Mouse (Mus musculus) intestine, embryonic 14.5 days (tissue): ENCODE results near the gene Stk10. TPM values are rescaled to one million over a fixed set of nuclear protein-coding genes. Genes with fewer than 3 reads are reported as not detected.

Experiments
- ATAC-seq: fragments of 200-750 bp; cut with Nextera tagmentation; replicated peaks from 2 replicates; pipeline ENCODE4 v1.8.0; 2017; ENCODE audit warnings: low read depth, moderate number of reproducible peaks, moderate TSS enrichment, moderate library complexity; ENCODE audit not compliant: low FRiP score, low TSS enrichment
- DNase-seq: peaks from one replicate; pipeline ENCODE4 v3.0.0-alpha.2; 2018; ENCODE audit warnings: low spot score
- H3K27ac ChIP-seq: fragments of 300-500 bp; sonication (generic); 2 replicates; pipeline ENCODE4 v1.5.1; 2014; ENCODE audit warnings: low read depth, mild to moderate bottlenecking, control low read depth
- H3K27me3 ChIP-seq: fragments of 300-500 bp; sonication (generic); replicated peaks from 2 replicates; pipeline ENCODE4 v1.6.1; 2014; ENCODE audit warnings: low read length, control low read depth; ENCODE audit not compliant: control insufficient read depth, insufficient read depth
- H3K36me3 ChIP-seq: fragments of 300-500 bp; sonication (generic); 2 replicates; pipeline ENCODE4 v1.6.1; 2014; ENCODE audit warnings: low read length, control low read depth; ENCODE audit not compliant: control insufficient read depth, insufficient read depth
- H3K4me1 ChIP-seq: fragments of 300-500 bp; sonication (generic); replicated peaks from 2 replicates; pipeline ENCODE4 v1.6.1; 2014; ENCODE audit warnings: low read length, control low read depth, mixed read lengths; ENCODE audit not compliant: control insufficient read depth, insufficient read depth
- H3K4me2 ChIP-seq: fragments of 300-500 bp; sonication (generic); 2 replicates; pipeline ENCODE4 v1.6.1; 2014; ENCODE audit warnings: low read length
- H3K4me3 ChIP-seq: fragments of 300-500 bp; sonication (generic); 2 replicates; pipeline ENCODE4 v1.5.1; 2014; ENCODE audit warnings: low read depth, low read length, control low read depth, mixed read lengths
- H3K9ac ChIP-seq: fragments of 300-500 bp; sonication (generic); 2 replicates; pipeline ENCODE4 v1.6.1; 2014; ENCODE audit warnings: mild to moderate bottlenecking, low read length
- H3K9me3 ChIP-seq: fragments of 300-500 bp; sonication (generic); 2 replicates; pipeline ENCODE4 v1.6.1; 2016; ENCODE audit warnings: low read length, control low read depth; ENCODE audit not compliant: control insufficient read depth
- WGBS: fragments of 180-500 bp; shearing (Covaris S2); extraction: QIAGEN DNeasy Blood & Tissue Kit; methylation state at CpG from one replicate; pipeline ENCODE4 v1.1.7; 2014; 5-methylcytosine and 5-hydroxymethylcytosine counted together
- polyA plus RNA-seq: library from polyadenylated mRNA; unstranded; fragments of >200 nt; fragmentation: Nextera tagmentation; extraction: Ambion mirVana; gene quantifications from 2 replicates; pipeline ENCODE4 v1.2.1, GENCODE M21; 2014

Stk10 gene
- polyA plus RNA-seq, 1 experiment from 2014 or later, result 3.0 TPM

GRCm38 (mm10) chr11:32626079-32626478 lies 93.0 kb downstream of the Stk10 start:
- Histone ChIP-seq H3K27ac (no peak overlapping the region), H3K36me3 (no peaks in the 10 kb centered on the region; the same call in 1 of the 2 replicates), H3K4me2 (no peak overlapping the region), H3K27me3 (no peaks in the 10 kb centered on the region), H3K9ac (no peak overlapping the region), H3K4me3 (no peak overlapping the region), H3K9me3 (no peaks in the 10 kb centered on the region), H3K4me1 (no peaks in the 10 kb centered on the region)
- ATAC-seq (0 out of 2 replicates have a peak, but pooled peaks have one; percentile 36), DNase-seq (no peak)
- WGBS, result 84% methylated on average over 6 of the region's 6 CpGs

GRCm38 (mm10) chr11:32627900-32628299 lies 94.8 kb downstream of the Stk10 start:
- DNase-seq (no peak), ATAC-seq (no peak)
- H3K4me3 ChIP-seq, result no peak overlapping the region
- H3K4me2 ChIP-seq, result no peak overlapping the region
- WGBS, result 77% methylated on average over 6 of the region's 6 CpGs
- H3K9ac ChIP-seq, result no peak overlapping the region
- no peaks in the 10 kb centered on the region for H3K27me3 ChIP-seq
- no peaks in the 10 kb centered on the region for H3K4me1 ChIP-seq
- no peak overlapping the region for H3K27ac ChIP-seq
- no peaks in the 10 kb centered on the region for H3K9me3 ChIP-seq
- no peaks in the 10 kb centered on the region for H3K36me3 ChIP-seq

- Histone ChIP-seq H3K4me3 (no peak overlapping the region), H3K4me1 (no peaks in the 10 kb centered on the region), H3K9me3 (no peaks in the 10 kb centered on the region), H3K27ac (no peak overlapping the region), H3K4me2 (no peak overlapping the region), H3K27me3 (no peaks in the 10 kb centered on the region), H3K9ac (no peak overlapping the region), H3K36me3 (no peaks in the 10 kb centered on the region)
- WGBS, result 72% methylated on average over 4 of the region's 4 CpGs
- ATAC-seq, result no peak
- DNase-seq, result no peak
These were observed 96.7 kb downstream of the Stk10 start for GRCm38 (mm10) chr11:32629713-32630211.

- H3K27me3 ChIP-seq, result no peaks in the 10 kb centered on the region
- no peak overlapping the region for H3K9ac ChIP-seq
- no peaks in the 10 kb centered on the region for H3K4me1 ChIP-seq
- DNase-seq (no peak), ATAC-seq (no peak)
- no peaks in the 10 kb centered on the region for H3K9me3 ChIP-seq
- no peak overlapping the region for H3K4me2 ChIP-seq
- no peak overlapping the region for H3K4me3 ChIP-seq
- WGBS, result 90% methylated on average over 5 of the region's 5 CpGs
- H3K27ac ChIP-seq, result no peak overlapping the region
- H3K36me3 ChIP-seq, result no peaks in the 10 kb centered on the region
These were observed 99.6 kb downstream of the Stk10 start for GRCm38 (mm10) chr11:32632671-32633070.

- ATAC-seq, result no peak
- no peaks in the 10 kb centered on the region for H3K36me3 ChIP-seq
These were observed 100.4 kb downstream of the Stk10 start for GRCm38 (mm10) chr11:32633542-32633941.

GRCm38 (mm10) chr11:32634143-32634542 lies 101.0 kb downstream of the Stk10 start:
- Histone ChIP-seq H3K27me3 (no peaks in the 10 kb centered on the region), H3K9ac (no peak overlapping the region), H3K4me1 (no peaks in the 10 kb centered on the region), H3K4me2 (no peak overlapping the region), H3K4me3 (no peak overlapping the region), H3K27ac (no peak overlapping the region), H3K36me3 (no peaks in the 10 kb centered on the region), H3K9me3 (no peaks in the 10 kb centered on the region)
- DNase-seq, result no peak
- ATAC-seq, result no peak
- WGBS, result 55% methylated on average over 2 of the region's 2 CpGs

More at GRCm38 (mm10) chr11:32633542-32633941, 100.4 kb downstream of the Stk10 start:
- H3K27ac ChIP-seq, result no peak overlapping the region
- H3K9ac ChIP-seq, result no peak overlapping the region
- no peaks in the 10 kb centered on the region for H3K27me3 ChIP-seq
- H3K4me1 ChIP-seq, result no peaks in the 10 kb centered on the region
- WGBS, result 65% methylated on average over 3 of the region's 3 CpGs
- no peaks in the 10 kb centered on the region for H3K9me3 ChIP-seq
- no peak overlapping the region for H3K4me3 ChIP-seq
- no peak for DNase-seq
- no peak overlapping the region for H3K4me2 ChIP-seq

- no peaks in the 10 kb centered on the region for H3K36me3 ChIP-seq
- H3K4me2 ChIP-seq, result no peak overlapping the region
- WGBS, result 63% methylated on average over 2 of the region's 2 CpGs
- no peak overlapping the region for H3K27ac ChIP-seq
- DNase-seq (no peak), ATAC-seq (no peak)
- H3K4me1 ChIP-seq, result no peaks in the 10 kb centered on the region
- no peaks in the 10 kb centered on the region for H3K27me3 ChIP-seq
- H3K9me3 ChIP-seq, result no peaks in the 10 kb centered on the region
- no peak overlapping the region for H3K9ac ChIP-seq
- no peak overlapping the region for H3K4me3 ChIP-seq
These were observed 101.7 kb downstream of the Stk10 start for GRCm38 (mm10) chr11:32634842-32635241.

GRCm38 (mm10) chr11:32636275-32636674 lies 103.2 kb downstream of the Stk10 start:
- DNase-seq (no peak), ATAC-seq (no peak)
- Histone ChIP-seq H3K4me3 (no peak overlapping the region), H3K9me3 (no peaks in the 10 kb centered on the region), H3K9ac (no peak overlapping the region), H3K4me1 (peaks cover 4% of the 10 kb centered on the region), H3K4me2 (no peak overlapping the region), H3K36me3 (no peaks in the 10 kb centered on the region), H3K27me3 (no peaks in the 10 kb centered on the region), H3K27ac (no peak overlapping the region)
- WGBS, result 60% methylated on average over 4 of the region's 4 CpGs

GRCm38 (mm10) chr11:32638521-32639255 lies 105.6 kb downstream of the Stk10 start:
- WGBS, result 85% methylated on average over 8 of the region's 8 CpGs
- Histone ChIP-seq H3K27ac (no peak overlapping the region), H3K9me3 (no peaks in the 10 kb centered on the region), H3K4me1 (peaks cover 9% of the 10 kb centered on the region), H3K9ac (no peak overlapping the region), H3K27me3 (no peaks in the 10 kb centered on the region), H3K4me3 (no peak overlapping the region), H3K36me3 (no peaks in the 10 kb centered on the region), H3K4me2 (no peak overlapping the region)
- DNase-seq, result no peak
- ATAC-seq, result no peak
